Mouse (Mus musculus): ENCODE results near the gene Lamtor1. TPM values are rescaled to one million over a fixed set of nuclear protein-coding genes. Genes with fewer than 3 reads are reported as not detected.
A peak's percentile ranks its signal among the peaks of the same experiment; 100 is the strongest.

Gene Lamtor1
- total and polyA plus RNA-seq, 3 experiments: 68.6 to 107 (median 86.2) TPM

DNA sequence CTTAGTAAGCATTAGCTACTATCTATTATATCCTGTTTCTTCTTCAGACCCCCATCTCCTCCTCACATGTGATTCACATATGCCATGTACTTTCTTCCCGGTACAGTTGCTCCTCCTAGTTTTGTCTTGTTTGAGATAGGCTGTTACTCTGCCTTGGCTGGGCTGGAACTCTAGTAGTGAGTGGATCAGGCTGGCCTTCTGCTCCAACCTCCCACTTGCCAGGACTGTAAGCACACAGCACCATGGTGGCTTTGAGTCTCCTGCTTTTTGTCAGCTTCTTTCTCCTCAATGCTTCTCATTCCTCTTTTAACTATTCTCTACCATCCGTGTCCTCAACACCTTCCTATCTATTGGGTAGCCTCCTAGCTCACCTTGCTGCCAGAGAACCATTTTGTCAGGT lies 63.0 kb downstream of the Lamtor1 start:
- Histone ChIP-seq H3K9ac (ENCODE audit: insufficient read depth, low read depth) (no peak overlapping the region), H3K4me2 (ENCODE audit: insufficient read depth, low read depth, poor library complexity, severe bottlenecking) (no peak overlapping the region), H3K27ac (ENCODE audit: insufficient read depth, low read depth) (no peak overlapping the region), H3K4me3 (replicated peaks in 1 of 3; ENCODE audit: low read depth in 2 of 3, low read length in 2 of 3, poor library complexity in 1 of 3) (no peak overlapping the region), H3K4me1 (ENCODE audit: control insufficient read depth in 1 of 2, insufficient read depth in 2 of 2) (peaks cover 2 to 63% of the 10 kb centered on the region in 2 experiments; a peak in 3 of 4 replicates), H3K79me2 (replicated peaks; ENCODE audit: control insufficient read depth, extremely low read depth, insufficient read depth, poor library complexity, severe bottlenecking) (peaks cover 20% of the 10 kb centered on the region), H3K9me3 (replicated peaks; ENCODE audit: low read length) (no peaks in the 10 kb centered on the region), H3K36me3 (replicated peaks in 1 of 2; ENCODE audit: control insufficient read depth in 1 of 2, insufficient read depth in 1 of 2, low read length in 1 of 2) (peaks cover 0 to 10% of the 10 kb centered on the region in 2 experiments), H3K27me3 (replicated peaks) (no peaks in the 10 kb centered on the region)
- dilution Hi-C loops (cut with MboI; ENCODE audit: extremely low pct_ligation_motif_present, extremely low pct_unique_long_range_greater_than_20kb, low sequenced_read_pairs): no loop called here
- in situ Hi-C loops (cut with MboI; ENCODE audit: low pct_ligation_motif_present, low pct_unique_long_range_greater_than_20kb, low sequenced_read_pairs): no loop called here
- no peak for DNase-seq (ENCODE audit: extremely low read depth)
- TF ChIP-seq TBP (conservative IDR thresholded peaks at IDR 0.05; ENCODE audit: low read depth, low read length) (no peak), CTCF (conservative IDR thresholded peaks at IDR 0.05 in 1 of 2, IDR thresholded peaks at IDR 0.05 in 1 of 2; ENCODE audit: low read depth in 2 of 2, low read length in 2 of 2) (no peak), JUN (IDR thresholded peaks at IDR 0.05; ENCODE audit: insufficient read depth, low read depth, low read length) (no peak), GABPA (IDR thresholded peaks at IDR 0.05; ENCODE audit: insufficient replicate concordance, low read depth, low read length) (no peak), EP300 (IDR thresholded peaks at IDR 0.05; ENCODE audit: low read length) (no peak), ETS1 (conservative IDR thresholded peaks at IDR 0.05; ENCODE audit: low read depth, low read length) (no peak), NELFE (IDR thresholded peaks at IDR 0.05; ENCODE audit: low read depth, low read length) (no peak), JUND (conservative IDR thresholded peaks at IDR 0.05; ENCODE audit: low read depth, low read length) (no peak), TCF12 (IDR thresholded peaks at IDR 0.05; ENCODE audit: low read depth, low read length) (no peak), NRF1 (IDR thresholded peaks at IDR 0.05; ENCODE audit: low read depth, low read length) (no peak), CHD2 (IDR thresholded peaks at IDR 0.05; ENCODE audit: low read length) (no peak), CHD1 (IDR thresholded peaks at IDR 0.05; ENCODE audit: low read depth, low read length) (no peak), ZMIZ1 (IDR thresholded peaks at IDR 0.05; ENCODE audit: low read depth, low read length) (no peak), ZNF384 (IDR thresholded peaks at IDR 0.05; ENCODE audit: low read depth, low read length) (no peak), KAT2A (IDR thresholded peaks at IDR 0.05; ENCODE audit: insufficient replicate concordance, low read length) (no peak)

DNA sequence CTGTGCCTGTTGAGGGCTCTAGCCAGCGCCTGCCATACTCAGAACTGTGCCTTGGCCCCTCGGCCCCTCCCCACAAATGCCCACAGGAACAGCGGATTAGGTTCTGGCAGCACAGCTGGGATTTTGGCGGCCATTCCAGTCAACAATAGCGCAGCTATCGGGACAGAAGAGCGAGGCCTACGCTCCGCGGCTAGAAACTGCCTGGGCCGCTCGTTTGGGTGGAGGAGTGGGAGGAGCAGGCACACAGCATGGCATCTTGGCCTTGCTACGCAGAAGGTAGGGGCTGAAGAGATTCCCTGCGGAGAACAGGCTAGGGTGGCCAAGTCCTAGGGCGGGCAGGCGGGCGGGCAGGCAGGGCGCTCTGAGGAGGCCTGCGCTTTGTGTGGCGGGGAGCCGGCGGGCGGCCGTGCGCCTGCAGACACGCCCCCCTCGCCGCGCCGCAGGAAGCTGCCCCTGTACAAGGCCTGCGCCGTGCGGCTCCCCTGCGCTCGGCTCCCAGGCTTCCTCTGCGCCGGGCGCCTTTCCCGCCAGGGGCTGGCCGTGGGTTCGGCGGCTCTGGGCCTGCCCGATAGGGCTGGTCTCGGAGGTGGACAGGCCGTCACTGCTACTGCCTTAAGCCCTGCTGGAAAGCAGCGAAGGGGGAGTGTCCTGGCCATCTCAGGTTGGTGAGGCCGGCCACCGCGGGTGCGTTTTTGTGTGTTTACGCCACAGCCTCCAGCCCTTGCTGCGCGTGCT lies 64.2 kb downstream of the Lamtor1 start:
- TF ChIP-seq HCFC1 (IDR thresholded peaks at IDR 0.05; ENCODE audit: low read depth, low read length): peak; percentile 34
- TF ChIP-seq IRF4 (IDR thresholded peaks at IDR 0.05; ENCODE audit: low read depth, low read length): 0 out of 2 replicates have a peak, but pooled peaks have one; percentile 11
- 0 out of 2 replicates have a peak, but pooled peaks have one; percentile 10 for TF ChIP-seq KAT2A (IDR thresholded peaks at IDR 0.05; ENCODE audit: insufficient replicate concordance, low read length)
- no peak for TF ChIP-seq RCOR1 (conservative IDR thresholded peaks at IDR 0.05; ENCODE audit: low read depth, low read length)
- TF ChIP-seq UBTF (IDR thresholded peaks at IDR 0.05; ENCODE audit: low read depth, low read length): 0 out of 2 replicates have a peak, but pooled peaks have one; percentile 90
- 0 out of 2 replicates have a peak, but pooled peaks have one; percentile 70 for TF ChIP-seq SIN3A (IDR thresholded peaks at IDR 0.05; ENCODE audit: low read length)
- TF ChIP-seq TCF12 (IDR thresholded peaks at IDR 0.05; ENCODE audit: low read depth, low read length): 0 out of 2 replicates have a peak, but pooled peaks have one; percentile 40
- TF ChIP-seq NRF1 (IDR thresholded peaks at IDR 0.05; ENCODE audit: low read depth, low read length): peak; percentile 72
- peak; percentile 50; the same call in 1 of the 2 replicates for TF ChIP-seq MAX (IDR thresholded peaks at IDR 0.05; ENCODE audit: low read length)
- no peak for TF ChIP-seq CHD1 (IDR thresholded peaks at IDR 0.05; ENCODE audit: low read depth, low read length)
- TF ChIP-seq MXI1 (IDR thresholded peaks at IDR 0.05; ENCODE audit: low read depth, low read length): peak; percentile 86
- peak; percentile 61 for TF ChIP-seq POLR2A (IDR thresholded peaks at IDR 0.05; ENCODE audit: low read depth, low read length)
- no peak for TF ChIP-seq ZMIZ1 (IDR thresholded peaks at IDR 0.05; ENCODE audit: low read depth, low read length)
- Histone ChIP-seq H3K79me2 (replicated peaks; ENCODE audit: control insufficient read depth, extremely low read depth, insufficient read depth, poor library complexity, severe bottlenecking) (peaks cover 28% of the 10 kb centered on the region), H3K36me3 (replicated peaks in 1 of 2; ENCODE audit: control insufficient read depth in 1 of 2, insufficient read depth in 1 of 2, low read length in 1 of 2) (peaks cover 0 to 16% of the 10 kb centered on the region in 2 experiments), H3K4me2 (ENCODE audit: insufficient read depth, low read depth, poor library complexity, severe bottlenecking) (peak overlapping the region; percentile 76), H3K4me1 (ENCODE audit: control insufficient read depth in 1 of 2, insufficient read depth in 2 of 2) (peaks cover 2 to 65% of the 10 kb centered on the region in 2 experiments; a peak in 3 of 4 replicates), H3K4me3 (replicated peaks in 1 of 3; ENCODE audit: low read depth in 2 of 3, low read length in 2 of 3, poor library complexity in 1 of 3) (peak overlapping the region; percentile 69 to 86 (median 75)), H3K27ac (ENCODE audit: insufficient read depth, low read depth) (peak overlapping the region; percentile 84), H3K9ac (ENCODE audit: insufficient read depth, low read depth) (peak overlapping the region; percentile 88), H3K27me3 (replicated peaks) (no peaks in the 10 kb centered on the region), H3K9me3 (replicated peaks; ENCODE audit: low read length) (no peaks in the 10 kb centered on the region)
- in situ Hi-C loops (cut with MboI; ENCODE audit: low pct_ligation_motif_present, low pct_unique_long_range_greater_than_20kb, low sequenced_read_pairs): no loop called here
- peak; percentile 64 for DNase-seq (ENCODE audit: extremely low read depth)
- dilution Hi-C loops (cut with MboI; ENCODE audit: extremely low pct_ligation_motif_present, extremely low pct_unique_long_range_greater_than_20kb, low sequenced_read_pairs): no loop called here

Data from CH12.LX (cell line).